In genomic region chr2:118112438-118112837, GRCm38 (mm10) we compare ENCODE assay signal across 7 mouse cellular contexts. TPM values are rescaled to one million over a fixed set of nuclear protein-coding genes. Genes with fewer than 3 reads are reported as not detected.
DNase-seq lines count a peak whose midpoint lies in the region; ATAC-seq and TF ChIP-seq lines count a peak whose summit lies in the region.

No protein-coding gene starts in this region.

- H3K9me3 ChIP-seq in lung, embryonic 14.5 days (ENCODE audit: low read depth, low read length), result no peaks in the 10 kb centered on the region
- no peaks in the 10 kb centered on the region for H3K9me3 ChIP-seq in forebrain, embryonic 14.5 days (replicated peaks; ENCODE audit: control insufficient read depth, low read length)
- no peaks in the 10 kb centered on the region for H3K9me3 ChIP-seq in limb, embryonic 15.5 days
- H3K9me3 ChIP-seq in stomach, embryonic 15.5 days, result no peaks in the 10 kb centered on the region

- peaks cover 46% of the 10 kb centered on the region for H3K36me3 ChIP-seq in lung, embryonic 14.5 days (ENCODE audit: insufficient read depth)
- H3K36me3 ChIP-seq in forebrain, embryonic 14.5 days (ENCODE audit: control insufficient read depth, insufficient read depth, low read length), result no peaks in the 10 kb centered on the region
- peaks cover 21% of the 10 kb centered on the region for H3K36me3 ChIP-seq in limb, embryonic 15.5 days
- peaks cover 15% of the 10 kb centered on the region for H3K36me3 ChIP-seq in stomach, embryonic 15.5 days

- H3K9ac ChIP-seq in lung, embryonic 14.5 days, result peak overlapping the region; percentile 79
- H3K9ac ChIP-seq in forebrain, embryonic 14.5 days (ENCODE audit: low read length), result no peak overlapping the region
- H3K9ac ChIP-seq in limb, embryonic 15.5 days, result peak overlapping the region; percentile 55
- peak overlapping the region; percentile 66; the same call in 1 of the 2 replicates for H3K9ac ChIP-seq in stomach, embryonic 15.5 days

- peak overlapping the region; percentile 82; the same call in 1 of the 2 replicates for H3K27ac ChIP-seq in lung, embryonic 14.5 days (ENCODE audit: low read depth)
- H3K27ac ChIP-seq in forebrain, embryonic 14.5 days (ENCODE audit: low read depth, low read length), result no peak overlapping the region
- peak overlapping the region; percentile 87; the same call in 1 of the 2 replicates for H3K27ac ChIP-seq in limb, embryonic 15.5 days
- no peak overlapping the region; the same call in 1 of the 2 replicates for H3K27ac ChIP-seq in stomach, embryonic 15.5 days

- 7% methylated on average over 5 of the region's 5 CpGs for WGBS in lung, embryonic 14.5 days
- WGBS in forebrain, embryonic 14.5 days, result 18% methylated on average over 5 of the region's 5 CpGs
- 10% methylated on average over 5 of the region's 5 CpGs for WGBS in limb, embryonic 15.5 days
- 10% methylated on average over 5 of the region's 5 CpGs for WGBS in stomach, embryonic 15.5 days

- DNase-seq in lung, embryonic 14.5 days, result no peak
- DNase-seq in lung, postnatal 4 days, result no peak
- no peak for DNase-seq in forebrain, embryonic 14.5 days (ENCODE audit: low spot score)
- no peak for DNase-seq in B cell, adult 2 months
- no peak for DNase-seq in left cerebral cortex, postnatal 14 days (ENCODE audit: low spot score in 2 of 2)

- H3K27me3 ChIP-seq in lung, embryonic 14.5 days (ENCODE audit: insufficient read depth, low read length), result no peaks in the 10 kb centered on the region
- H3K27me3 ChIP-seq in forebrain, embryonic 14.5 days (replicated peaks; ENCODE audit: control insufficient read depth, insufficient read depth, low read length), result peaks cover 5% of the 10 kb centered on the region; the same call in 1 of the 2 replicates
- no peaks in the 10 kb centered on the region for H3K27me3 ChIP-seq in limb, embryonic 15.5 days
- no peaks in the 10 kb centered on the region for H3K27me3 ChIP-seq in stomach, embryonic 15.5 days (replicated peaks)

- TF ChIP-seq CTCF in lung, embryonic 14.5 days (IDR thresholded peaks at IDR 0.05; ENCODE audit: low read depth), result no peak

- peak overlapping the region; percentile 80 for H3K4me2 ChIP-seq in lung, embryonic 14.5 days
- H3K4me2 ChIP-seq in forebrain, embryonic 14.5 days (ENCODE audit: low read length), result peak overlapping the region; percentile 90
- peak overlapping the region; percentile 71 for H3K4me2 ChIP-seq in limb, embryonic 15.5 days
- peak overlapping the region; percentile 93 for H3K4me2 ChIP-seq in stomach, embryonic 15.5 days

- no peak for ATAC-seq in lung, embryonic 14.5 days (ENCODE audit: insufficient read depth)
- no peak for ATAC-seq in forebrain, embryonic 14.5 days
- ATAC-seq in limb, embryonic 15.5 days (ENCODE audit: insufficient number of reproducible peaks, low FRiP score, low TSS enrichment, low read depth), result no peak
- ATAC-seq in stomach, embryonic 15.5 days (ENCODE audit: insufficient read depth, low FRiP score, low read depth), result no peak

- intact Hi-C loops in left cerebral cortex, postnatal 14 days (cut with DNase I), result loop anchor here (5.0 kb wide), 2 partner anchors 130 to 650 kb away; no protein-coding TSS in a partner anchor

- H3K4me1 ChIP-seq in lung, embryonic 14.5 days (ENCODE audit: insufficient read depth), result peaks cover 15% of the 10 kb centered on the region
- peaks cover 8% of the 10 kb centered on the region for H3K4me1 ChIP-seq in forebrain, embryonic 14.5 days (ENCODE audit: control insufficient read depth, insufficient read depth, low read length)
- H3K4me1 ChIP-seq in limb, embryonic 15.5 days, result peaks cover 51% of the 10 kb centered on the region
- peaks cover 6% of the 10 kb centered on the region for H3K4me1 ChIP-seq in stomach, embryonic 15.5 days

- peak overlapping the region; percentile 64 for H3K4me3 ChIP-seq in lung, embryonic 14.5 days (ENCODE audit: low read depth, low read length)
- H3K4me3 ChIP-seq in forebrain, embryonic 14.5 days (ENCODE audit: low read depth, low read length), result peak overlapping the region; percentile 49
- peak overlapping the region; percentile 67 for H3K4me3 ChIP-seq in limb, embryonic 15.5 days
- H3K4me3 ChIP-seq in stomach, embryonic 15.5 days (replicated peaks), result peak overlapping the region; percentile 65

RNA-seq across cellular contexts. Expression of gene Thbs1, which starts 0.8 kb away (rescaled TPM):
- polyA plus RNA-seq in lung, embryonic 14.5 days (2014; fragmentation: Nextera tagmentation; extraction: Ambion mirVana), result 248 and 287 TPM in 2 replicates
- polyA plus RNA-seq in forebrain, embryonic 14.5 days (2014; fragmentation: Nextera tagmentation; extraction: Ambion mirVana), result 5.8 and 8.3 TPM in 2 replicates
- polyA plus RNA-seq in limb, embryonic 15.5 days (2015; fragmentation: Nextera tagmentation; extraction: Ambion mirVana), result 79.4 and 97.2 TPM in 2 replicates
- polyA plus RNA-seq in stomach, embryonic 15.5 days (2015; fragmentation: Nextera tagmentation; extraction: Ambion mirVana), result 51.2 and 53.3 TPM in 2 replicates
- 1 to 10 TPM; 4.3 to 4.7 TPM for total RNA-seq in left cerebral cortex, postnatal 14 days (2021)

Comparison
In these comparisons a context has a peak if more than half of its experiments do, and no peak if none do; other contexts are left out.
1. H3K27ac ChIP-seq: peak in lung, embryonic 14.5 days (single experiment) and limb, embryonic 15.5 days (single experiment); none in forebrain, embryonic 14.5 days (single experiment) and stomach, embryonic 15.5 days (single experiment).
2. Peak in every context shown above with its lines, with median percentiles within 50 percentile points of each other: H3K4me2 ChIP-seq and H3K4me3 ChIP-seq.